Mouse (Mus musculus) heart, postnatal 25 days (tissue): Measurements from ENCODE around the gene Sirt6. TPM values are rescaled to one million over a fixed set of nuclear protein-coding genes. Genes with fewer than 3 reads are reported as not detected.

Experiments used
- DNase-seq: peaks from one replicate; pipeline ENCODE4 v3.0.0; 2022; ENCODE audit warnings: low spot score
- intact Hi-C: fragments of 180-260 bp; cut with DNase I; formaldehyde crosslinking; loops from one replicate; pipeline ENCODE4 v1.15.1; 2025
- total RNA-seq, 2 experiments: library from RNA; stranded (reverse); gene quantifications; 2 replicates each; pipeline ENCODE4 v1.2.3; 2021

Gene Sirt6
- total RNA-seq, 2 experiments from 2014 or later = 8.0 to 8.5 TPM

DNA sequence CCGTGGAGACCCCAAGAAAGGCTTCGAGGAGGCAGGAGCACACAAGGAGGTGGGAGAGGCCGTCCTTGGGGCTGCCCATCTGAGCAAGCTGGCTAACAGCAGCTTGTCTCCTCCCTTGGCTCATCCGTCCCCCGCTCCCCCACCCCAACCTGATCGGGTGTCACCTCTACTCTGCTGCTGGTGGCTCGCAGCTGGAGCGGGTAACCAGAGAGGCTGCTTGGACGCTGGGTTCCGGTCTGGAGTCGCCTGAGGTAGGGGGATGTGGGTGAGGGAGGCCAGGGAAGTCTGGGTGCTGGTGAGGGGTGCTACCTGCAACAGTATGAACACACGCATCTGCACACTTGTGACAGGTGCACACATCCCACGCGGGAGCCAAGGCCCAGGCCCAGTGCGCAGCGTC, 793 bp upstream of the Sirt6 start, which contains the start of gene Ankrd24:
TSS of gene Ankrd24 (plus strand) at position 151 of the 400 bp plus-strand sequence.
- intact Hi-C loops = loop anchor here (5.0 to 10.0 kb wide), 2 partner anchors 544 to 996 kb away; partner anchors contain the start of genes 1190007I07Rik and Tdg
- no peak for DNase-seq

DNA sequence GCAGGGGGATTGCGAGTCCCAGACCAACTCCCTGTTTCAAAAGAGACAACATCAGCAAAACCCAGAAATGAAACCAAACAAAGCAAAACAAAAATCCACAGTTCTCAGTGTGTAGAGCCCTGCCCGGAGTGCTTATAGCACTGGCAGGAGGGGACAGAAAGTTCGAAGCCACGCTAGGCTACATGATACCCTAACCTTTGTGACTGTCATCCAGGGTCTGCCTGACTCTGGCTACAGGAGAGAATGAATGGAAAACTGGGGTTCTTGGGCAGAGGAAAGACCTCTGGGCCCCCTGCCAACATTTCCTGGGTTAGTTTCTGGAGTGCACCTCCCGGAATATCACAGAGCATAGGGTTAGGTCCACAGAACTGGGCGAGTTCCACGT, 231 bp upstream of the Sirt6 start:
- DNase-seq = no peak
- intact Hi-C loops = loop anchor here (5.0 to 10.0 kb wide), 2 partner anchors 544 to 997 kb away; partner anchors contain the start of genes 1190007I07Rik and Tdg

DNA sequence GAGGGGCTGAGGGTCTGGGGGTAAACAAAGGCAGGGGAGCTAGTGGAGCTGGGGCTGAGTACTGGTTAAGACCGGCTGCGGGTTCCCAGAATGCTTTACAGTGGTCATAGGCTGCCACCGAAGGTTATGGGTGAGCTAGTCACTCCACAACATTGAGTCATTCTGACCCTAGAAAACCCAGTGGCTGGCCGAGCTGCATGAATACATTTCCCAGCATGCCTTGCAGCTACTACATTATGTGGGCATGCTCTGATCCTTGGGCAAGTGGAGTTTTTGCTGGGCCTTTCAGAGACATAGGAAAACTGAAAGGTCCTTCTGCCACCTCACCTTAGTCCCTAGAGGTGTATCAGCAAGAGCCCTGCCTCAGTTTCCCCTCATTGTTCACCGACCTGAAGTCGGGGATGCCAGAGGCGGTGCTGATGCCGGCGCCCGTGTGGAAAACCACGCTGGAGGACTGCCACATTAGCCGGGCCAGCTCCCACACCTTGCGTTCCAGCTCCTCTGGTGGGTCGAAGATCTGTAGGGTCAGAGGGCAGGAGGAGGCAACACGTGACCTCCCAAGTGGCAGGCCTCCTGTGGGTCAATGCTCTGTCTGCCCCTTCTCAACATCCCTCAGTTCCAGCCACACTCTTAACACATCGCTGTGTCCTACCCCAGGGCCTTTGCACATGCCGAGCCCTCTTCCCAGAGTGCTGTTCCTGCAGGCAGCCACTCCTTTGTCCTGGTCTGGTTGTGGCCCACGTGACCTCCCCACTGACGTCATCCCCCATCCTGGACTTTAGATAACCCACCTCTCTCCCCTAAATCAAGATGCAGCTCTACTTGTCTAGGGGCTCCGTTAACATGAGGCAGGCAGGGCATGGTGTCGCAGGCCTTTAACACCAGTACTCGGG, 1.2 kb downstream of the Sirt6 start:
- no peak for DNase-seq
- intact Hi-C loops = loop anchor here (5.0 to 10.0 kb wide), 2 partner anchors 546 to 998 kb away; partner anchors contain the start of genes 1190007I07Rik and Tdg

DNA sequence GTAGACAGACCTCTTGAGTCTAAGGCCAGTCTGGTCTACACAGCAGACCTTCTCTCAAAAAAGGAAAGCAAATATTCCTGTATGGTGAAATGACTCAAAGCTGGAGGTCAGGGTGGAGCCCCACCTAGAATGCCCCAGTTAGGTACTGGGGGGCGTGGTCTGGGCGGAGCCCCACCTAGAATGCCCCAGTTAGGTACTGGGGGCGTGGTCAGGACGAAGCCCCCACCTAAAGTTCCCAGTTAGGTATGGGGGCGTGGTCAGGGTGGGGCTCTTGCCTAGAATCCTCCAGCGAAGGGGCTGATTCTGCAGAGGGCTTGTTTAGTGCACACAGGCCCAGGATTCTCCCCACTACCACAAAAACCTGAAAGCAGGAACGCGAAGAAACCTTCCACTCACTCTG, 4.2 kb downstream of the Sirt6 start:
- intact Hi-C loops = loop anchor here (10.0 kb wide), 1 partner anchor 1001 kb away; the partner anchor contains the start of genes 1190007I07Rik and Tdg
- no peak for DNase-seq

DNA sequence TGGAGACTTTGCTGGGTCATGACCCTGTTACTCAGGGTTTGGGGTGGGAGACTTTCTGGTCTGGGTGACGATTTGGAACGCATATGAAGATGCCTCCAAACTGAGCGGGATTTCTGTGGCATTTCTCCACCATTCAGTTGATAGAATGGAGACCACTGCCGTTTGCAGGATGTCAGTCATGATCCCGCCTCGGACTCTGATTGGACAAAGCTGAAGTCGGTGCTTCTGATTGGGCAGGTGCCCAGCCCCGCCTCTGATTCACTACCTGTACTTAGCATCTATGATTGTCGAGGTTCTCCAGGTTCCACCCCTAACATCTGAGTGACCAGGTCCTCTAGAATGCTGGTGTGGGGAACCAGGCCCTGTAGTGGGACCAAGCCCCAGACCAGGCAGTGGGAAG, 6.8 kb downstream of the Sirt6 start:
- intact Hi-C loops = loop anchor here (10.0 kb wide), 1 partner anchor 1004 kb away; the partner anchor contains the start of genes 1190007I07Rik and Tdg

DNA sequence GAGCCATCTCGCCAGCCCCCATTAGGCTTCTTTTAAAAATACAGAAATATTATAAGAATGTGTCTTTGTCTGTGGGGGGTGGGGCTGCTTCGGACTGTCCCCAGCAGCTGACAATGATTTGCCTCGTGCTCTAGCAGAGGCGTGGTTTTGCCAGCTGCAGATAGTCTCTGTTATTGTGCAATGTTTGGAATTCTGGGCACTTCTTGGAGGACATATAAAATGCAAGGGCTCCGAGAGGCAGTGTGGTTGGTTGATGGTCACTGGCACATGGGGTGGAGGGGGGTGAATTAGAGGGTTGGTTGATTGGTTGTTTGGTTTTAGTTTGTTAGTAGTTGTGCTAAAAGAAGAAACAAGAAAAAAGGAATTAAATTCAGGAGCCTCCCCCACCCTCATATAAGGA, 7.6 kb downstream of the Sirt6 start:
- no peak for DNase-seq
- intact Hi-C loops = loop anchor here (10.0 kb wide), 1 partner anchor 1005 kb away; the partner anchor contains the start of genes 1190007I07Rik and Tdg

More for the DNA sequence above, 6.8 kb downstream of the Sirt6 start:
- DNase-seq = no peak

DNA sequence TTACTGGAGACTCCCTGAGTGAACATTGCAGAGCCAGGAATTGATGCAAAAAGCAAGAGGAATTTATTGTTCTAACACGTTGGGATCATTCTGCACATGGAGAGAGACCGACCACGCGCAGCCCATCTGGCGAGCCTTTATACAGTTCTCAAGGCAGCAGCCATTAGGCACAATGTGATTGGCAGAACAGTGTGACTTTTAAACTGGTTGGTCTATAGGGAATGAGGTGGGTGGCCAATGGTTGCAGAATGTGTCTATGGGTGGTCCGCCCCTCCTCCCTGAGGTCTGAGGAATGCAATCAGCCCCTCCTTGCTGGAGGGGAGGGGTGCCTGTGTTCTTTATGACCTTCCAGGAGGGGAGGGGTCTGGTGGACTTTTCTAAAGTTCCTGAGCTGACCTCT, 12.1 kb downstream of the Sirt6 start:
- DNase-seq = no peak
- intact Hi-C loops = no loop called here

DNA sequence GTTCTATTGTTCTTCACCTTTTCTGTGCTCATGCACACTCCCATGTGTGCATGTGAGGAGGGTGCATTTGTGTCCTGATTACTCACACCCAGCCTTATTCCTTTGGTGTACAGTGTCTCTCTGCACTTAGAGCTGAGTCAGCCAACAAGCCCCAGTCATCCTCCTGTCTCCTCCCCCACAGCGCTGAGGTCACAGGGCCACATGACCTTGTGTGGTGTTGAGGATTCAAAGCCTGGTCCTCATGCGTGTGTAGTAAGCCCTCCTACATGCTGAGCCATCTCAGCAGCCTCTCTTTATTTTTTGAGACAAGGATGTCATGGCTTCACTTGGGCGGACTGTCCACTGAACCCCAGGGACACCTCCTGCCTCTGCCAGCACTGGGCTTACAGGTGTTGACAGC, 14.8 kb downstream of the Sirt6 start:
- no peak for DNase-seq
- intact Hi-C loops = no loop called here

DNA sequence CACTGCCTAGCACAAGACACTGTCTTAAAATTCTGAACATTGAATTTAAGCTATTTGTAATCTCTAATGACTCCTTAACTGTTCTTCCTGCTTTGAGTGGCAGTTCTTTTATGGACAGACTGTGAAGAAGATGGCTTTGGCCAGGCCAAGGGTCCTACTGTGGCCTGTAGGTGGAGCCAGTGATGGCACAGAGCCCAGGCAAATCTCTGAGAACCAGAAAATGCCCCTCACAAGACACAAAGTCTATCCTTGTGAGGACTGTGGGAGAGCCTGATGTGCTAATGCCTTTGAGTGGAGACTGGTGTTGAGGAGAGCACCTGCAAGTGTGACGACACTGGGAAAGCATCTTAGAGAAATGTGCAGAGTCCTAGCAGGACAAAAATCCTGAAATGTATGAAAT, 19.3 kb downstream of the Sirt6 start:
- intact Hi-C loops = no loop called here
- no peak for DNase-seq

DNA sequence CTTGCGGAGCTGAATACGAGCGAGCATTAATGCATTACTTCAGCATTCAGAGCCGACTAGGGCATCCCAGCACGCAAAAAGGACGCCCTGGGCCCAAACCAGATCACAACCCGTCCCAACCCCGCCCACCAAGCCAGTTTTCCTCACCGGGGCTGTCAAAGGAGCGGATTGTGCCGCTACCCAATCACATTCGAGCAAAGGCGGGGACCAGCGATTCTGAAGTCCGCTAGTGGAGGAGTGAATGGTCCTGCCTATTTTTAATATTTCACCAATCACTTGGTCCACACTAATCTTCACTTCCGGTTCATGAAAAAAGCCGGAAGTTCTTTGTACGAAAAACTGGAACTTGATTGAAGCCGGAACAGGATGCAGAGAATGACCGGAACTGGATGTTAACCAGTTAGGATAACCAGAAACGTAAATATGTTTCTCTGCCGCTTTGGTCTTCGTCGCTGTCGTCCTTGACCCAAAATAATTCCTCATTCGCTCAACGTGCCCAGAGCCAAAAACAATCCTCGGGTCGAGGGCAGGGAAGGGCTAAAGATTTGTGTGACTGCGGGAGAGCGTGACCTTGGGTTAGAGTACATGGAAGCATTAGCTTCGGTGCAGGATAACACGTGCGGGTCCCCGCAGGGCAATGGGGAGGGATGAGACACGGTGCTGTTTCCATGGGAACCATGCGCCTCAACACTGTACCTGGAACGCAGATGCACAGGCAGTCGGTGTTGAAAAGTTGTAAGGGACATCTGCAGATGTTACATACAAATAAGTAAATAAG, 21.4 kb downstream of the Sirt6 start, which contains the start of gene BC025920:
TSS of gene BC025920 (plus strand) at position 297 of the 778 bp plus-strand sequence.
- peak; percentile 94 for DNase-seq
- intact Hi-C loops = loop anchor here (2.0 kb wide), 2 partner anchors 33 to 41 kb away; no protein-coding TSS in a partner anchor

DNA sequence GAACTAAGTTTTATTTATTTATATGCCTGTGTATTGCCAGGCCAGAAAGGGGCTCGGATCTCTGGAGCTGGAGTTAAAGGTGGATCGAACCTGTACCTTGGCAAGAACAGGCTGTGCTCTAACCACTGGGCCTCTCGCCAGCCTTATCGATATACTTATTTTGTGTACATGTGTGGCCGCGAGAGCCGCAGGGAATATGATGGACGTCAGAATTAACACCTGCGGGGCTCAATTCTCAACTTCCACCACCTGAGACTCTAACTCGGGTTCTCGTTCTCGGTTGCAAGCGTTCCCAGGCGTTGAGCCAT, 22.0 kb downstream of the Sirt6 start:
- DNase-seq = no peak
- intact Hi-C loops = loop anchor here (2.0 kb wide), 2 partner anchors 33 to 41 kb away; no protein-coding TSS in a partner anchor

DNA sequence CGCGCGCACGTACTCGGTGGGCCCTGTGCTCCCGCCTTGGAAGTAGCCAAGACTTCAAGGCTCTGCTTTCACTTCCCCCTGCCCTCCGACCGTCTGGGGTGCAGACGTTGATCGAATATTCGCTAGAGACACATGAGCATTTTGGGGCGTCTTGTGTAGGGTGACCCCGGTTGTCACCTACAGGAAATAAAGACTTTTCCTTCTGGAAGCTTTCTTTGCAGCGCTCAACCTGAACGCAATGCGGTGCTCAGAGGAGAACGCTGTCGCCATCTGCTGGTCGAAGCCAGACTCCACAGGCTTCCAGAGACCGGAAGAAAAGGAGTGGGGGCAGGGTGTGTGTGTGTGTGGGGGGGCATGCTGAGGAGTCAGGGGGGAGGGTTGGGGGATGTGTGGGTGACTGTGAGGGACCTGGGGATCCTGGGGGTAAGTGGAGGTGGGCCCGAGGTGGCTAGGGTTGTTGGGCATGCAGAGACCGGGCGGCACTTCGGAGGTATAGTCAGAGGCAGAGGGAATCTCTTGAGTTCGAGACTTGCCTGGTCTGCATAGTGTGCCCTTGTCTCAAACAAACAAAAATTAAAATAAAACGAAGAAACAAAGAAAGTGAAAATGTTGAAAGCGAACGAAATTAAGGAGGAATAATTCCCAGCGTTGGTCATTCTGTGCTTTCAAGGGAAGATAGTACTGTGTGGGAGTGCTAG, 22.5 kb downstream of the Sirt6 start:
- intact Hi-C loops = loop anchor here (2.0 to 5.0 kb wide), 3 partner anchors 32 to 103 kb away; partner anchors contain the start of gene S1pr4
- DNase-seq = peak; percentile 65

DNA sequence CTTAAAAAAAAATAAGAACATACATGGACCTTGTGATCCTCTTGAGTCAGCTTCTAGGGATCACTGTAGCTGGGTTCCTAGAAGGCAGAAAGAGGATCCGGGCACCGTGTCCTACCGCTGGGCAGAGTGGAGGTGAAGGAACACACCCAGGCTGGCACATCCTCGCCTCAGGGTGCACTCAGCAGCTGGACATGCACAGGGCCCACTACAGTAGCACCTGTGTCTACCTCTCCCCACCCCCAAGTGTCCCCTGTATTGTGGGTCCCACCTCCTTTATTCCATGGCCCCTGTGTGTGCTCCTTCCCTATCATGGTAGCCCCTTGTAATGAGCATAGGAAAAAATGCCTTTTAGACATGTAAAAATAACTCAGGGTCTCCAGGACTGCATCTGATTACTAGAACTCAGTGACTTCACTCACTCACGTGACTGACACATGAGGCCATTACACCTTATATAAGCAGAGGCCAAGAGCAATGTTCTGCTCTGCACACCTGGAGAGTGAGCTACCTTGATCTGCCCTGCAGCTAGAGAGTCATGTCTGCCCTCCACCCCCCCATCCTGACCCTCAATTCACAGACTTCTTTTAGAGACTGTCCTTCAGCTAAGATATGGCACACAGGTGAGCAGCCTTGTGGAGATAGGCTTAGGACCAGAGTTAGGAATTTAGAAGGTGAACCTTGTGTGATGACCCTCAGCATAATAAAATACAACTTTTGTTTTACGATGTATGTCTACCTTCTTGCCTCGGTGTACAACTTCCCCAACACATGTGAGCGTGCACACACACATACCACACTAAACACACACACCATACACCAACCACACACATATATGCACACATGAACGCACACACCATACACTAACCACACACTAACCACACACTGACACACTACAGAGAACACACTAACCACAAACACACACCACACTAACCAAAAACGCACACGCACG, 23.3 kb downstream of the Sirt6 start:
- no peak for DNase-seq
- intact Hi-C loops = loop anchor here (2.0 to 5.0 kb wide), 3 partner anchors 31 to 102 kb away; partner anchors contain the start of gene S1pr4

DNA sequence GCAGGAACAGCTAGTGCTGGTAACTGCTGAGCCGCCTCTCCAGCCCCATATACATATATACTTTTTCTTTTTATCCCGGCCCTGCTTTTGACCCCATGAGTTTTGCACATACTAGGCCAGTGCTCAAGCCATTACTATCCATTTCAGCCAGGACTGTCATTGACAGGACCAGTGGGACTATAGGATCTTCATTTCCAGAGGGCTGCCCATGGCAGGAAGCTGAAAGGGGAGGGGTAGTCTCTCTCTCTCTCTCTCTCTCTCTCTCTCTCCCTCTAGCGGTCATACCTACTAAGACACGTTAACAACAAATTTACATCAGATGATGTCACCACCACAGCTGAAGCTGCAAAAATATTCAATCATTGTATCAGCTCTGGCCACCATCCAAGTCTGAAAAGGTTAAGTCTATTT, 24.9 kb downstream of the Sirt6 start:
- intact Hi-C loops = loop anchor here (5.0 kb wide), 1 partner anchor 100 kb away; the partner anchor contains the start of gene S1pr4
- DNase-seq = no peak

DNA sequence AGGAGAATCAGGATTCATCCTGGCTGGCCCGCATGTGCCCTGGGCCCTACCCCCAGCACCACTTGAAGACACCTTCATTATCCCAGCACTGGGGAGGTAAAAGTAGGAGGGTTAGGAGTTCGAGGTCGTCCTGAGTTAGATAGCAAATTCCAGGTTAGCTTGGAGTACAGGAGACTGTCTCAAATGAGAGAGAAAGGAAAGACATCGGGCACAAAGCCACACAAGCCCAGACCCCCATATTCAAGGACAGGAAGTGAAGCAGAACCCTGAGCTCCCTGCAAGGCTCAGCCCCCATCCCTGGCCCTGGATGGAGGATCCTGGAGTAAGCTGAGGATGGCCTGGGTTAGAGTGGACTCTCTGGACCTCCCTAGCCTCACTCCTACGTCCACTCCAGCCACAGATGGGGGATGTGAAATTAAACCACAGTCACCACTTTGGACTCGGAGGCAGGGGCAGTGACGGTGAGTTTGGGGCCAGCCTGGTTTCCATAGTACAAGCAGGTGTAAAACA, 26.1 kb downstream of the Sirt6 start:
- intact Hi-C loops = loop anchor here (5.0 kb wide), 1 partner anchor 99 kb away; the partner anchor contains the start of gene S1pr4
- DNase-seq = no peak

DNA sequence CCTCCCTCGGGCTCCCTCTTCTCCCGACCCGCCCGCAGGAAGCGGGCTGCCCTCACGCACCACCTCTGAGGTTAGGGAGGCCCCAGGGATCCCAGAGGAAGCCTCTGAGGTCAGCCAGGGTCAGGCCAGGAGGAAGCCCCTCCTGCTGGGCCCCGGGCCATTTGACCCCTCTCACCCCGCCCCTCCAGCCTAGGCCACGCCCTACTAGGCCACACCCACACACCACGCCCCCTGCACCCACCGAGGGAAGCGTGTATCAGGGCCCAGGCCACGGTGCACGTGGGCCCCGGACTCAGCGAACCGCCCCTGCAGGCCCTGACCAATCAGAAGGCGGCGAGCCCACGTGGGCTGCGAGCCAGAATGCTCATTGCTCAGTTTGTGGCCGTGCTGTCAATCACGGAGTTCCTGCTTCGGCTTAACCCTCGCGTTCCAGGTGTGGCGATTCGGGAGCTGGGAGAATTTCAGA, 26.8 kb downstream of the Sirt6 start, which contains the start of gene Tle6:
TSS of gene Tle6 (minus strand) at position 336 of the 466 bp plus-strand sequence.
- intact Hi-C loops = loop anchor here (5.0 kb wide), 1 partner anchor 98 kb away; the partner anchor contains the start of gene S1pr4
- peak; percentile 90 for DNase-seq

DNA sequence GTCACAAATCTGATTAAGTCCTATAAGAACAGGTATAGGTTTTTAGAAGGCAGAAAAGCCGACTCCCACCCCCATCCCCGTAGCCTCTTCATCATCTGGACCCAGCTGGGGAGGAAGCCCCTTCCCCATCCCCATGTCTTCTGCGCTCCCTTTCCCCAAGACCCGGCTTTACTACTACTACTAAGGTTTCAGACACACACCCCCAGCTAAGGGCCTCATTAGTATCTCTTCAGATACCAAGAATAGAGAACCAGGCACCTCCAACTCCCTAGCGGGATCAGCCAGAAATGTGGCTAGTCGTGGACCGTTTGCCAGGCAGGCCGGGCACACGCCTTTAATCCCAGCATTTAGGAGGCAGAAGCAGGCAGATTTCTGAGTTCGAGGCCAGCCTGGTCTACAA, 27.5 kb downstream of the Sirt6 start:
- DNase-seq = no peak
- intact Hi-C loops = loop anchor here (5.0 kb wide), 1 partner anchor 98 kb away; the partner anchor contains the start of gene S1pr4

DNA sequence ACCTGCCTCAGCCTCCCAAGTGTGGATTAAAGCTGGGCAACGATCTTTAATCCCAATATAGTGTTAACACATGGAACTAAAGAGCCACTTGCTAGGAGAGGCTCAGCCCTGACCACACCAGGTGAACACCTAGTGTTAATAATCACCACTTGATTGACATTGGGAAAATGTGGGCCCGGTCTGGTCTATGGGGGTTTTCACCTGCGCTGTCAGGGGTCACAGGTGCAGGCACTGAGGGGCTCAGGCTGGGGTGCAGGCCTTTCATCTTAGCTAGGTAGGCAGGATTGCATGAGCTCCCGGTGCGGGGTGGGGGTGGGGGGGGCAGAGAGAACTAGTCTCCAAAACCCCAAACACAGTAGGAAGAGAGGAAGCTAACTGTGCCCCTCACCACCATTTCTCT, 28.0 kb downstream of the Sirt6 start:
- intact Hi-C loops = loop anchor here (5.0 kb wide), 1 partner anchor 97 kb away; the partner anchor contains the start of gene S1pr4
- DNase-seq = no peak
